Mouse (Mus musculus) ES-E14 (cell line): ENCODE measurements around the gene Chd1.

ENCODE experiments used
- MAFK ChIP-seq: IDR thresholded peaks from 2 replicates; pipeline ENCODE4 v1.6.1; 2014; ENCODE audit warnings: mild to moderate bottlenecking, low read depth, low read length, inconsistent platforms; ENCODE audit not compliant: insufficient read depth
- ZNF384 ChIP-seq: IDR thresholded peaks from 2 replicates; pipeline ENCODE4 v1.6.1; 2012; ENCODE audit warnings: low read depth, low read length, inconsistent platforms

GRCm38 (mm10) chr17:15790716-15791115, 85.9 kb downstream of the Chd1 start:
- TF ChIP-seq MAFK, result no peak
- no peak for TF ChIP-seq ZNF384
